Comparison of ENCODE assay signal across 10 mouse cellular contexts in the genomic region with DNA sequence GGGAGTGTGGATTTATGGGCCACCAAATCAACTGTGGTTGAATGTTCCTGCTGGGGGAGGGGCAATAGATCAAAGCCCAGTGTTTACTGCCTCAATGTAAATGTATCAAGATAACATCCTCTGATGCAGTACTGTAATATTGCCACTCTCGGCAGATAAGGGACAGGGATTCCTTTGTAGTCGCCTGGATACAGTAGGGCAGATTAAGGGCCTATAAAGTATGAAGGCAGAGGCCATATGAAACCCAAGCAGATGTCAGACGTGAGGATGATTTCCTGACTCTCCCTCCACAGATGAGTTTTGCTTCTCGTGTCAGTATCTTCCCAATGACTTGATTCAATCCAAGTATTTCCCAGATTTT.
A peak's percentile ranks its signal among the peaks of the same experiment; 100 is the strongest.
DNase-seq lines count a peak whose midpoint lies in the region; ATAC-seq lines count a peak whose summit lies in the region.
"Had no signal": no experiment of that assay in that cellular context is flagged by ENCODE, and none has a peak within 500 bp of the region (broad histone marks: within the 10 kb centered on the region; RNA-seq: fewer than 3 reads in every experiment).

No protein-coding gene starts in this region.

- no peaks in the 10 kb centered on the region; the same call in 1 of the 2 replicates for H3K36me3 ChIP-seq in lung, embryonic 15.5 days
- H3K36me3 ChIP-seq in hindbrain, embryonic 15.5 days: no peaks in the 10 kb centered on the region
- H3K36me3 ChIP-seq in neural tube, embryonic 13.5 days: no peaks in the 10 kb centered on the region
- H3K36me3 ChIP-seq: liver, embryonic 13.5 days had no signal

- peaks cover 42% of the 10 kb centered on the region for H3K4me1 ChIP-seq in lung, embryonic 15.5 days
- peaks cover 62% of the 10 kb centered on the region for H3K4me1 ChIP-seq in hindbrain, embryonic 15.5 days (replicated peaks)
- H3K4me1 ChIP-seq in neural tube, embryonic 13.5 days (replicated peaks): peaks cover 78% of the 10 kb centered on the region

- peak overlapping the region; percentile 89; the same call in 1 of the 2 replicates for H3K27ac ChIP-seq in lung, embryonic 15.5 days
- H3K27ac ChIP-seq in hindbrain, embryonic 15.5 days (replicated peaks): peak overlapping the region; percentile 79
- peak overlapping the region; percentile 89 for H3K27ac ChIP-seq in neural tube, embryonic 13.5 days (replicated peaks)
- H3K27ac ChIP-seq: liver, embryonic 13.5 days had no signal

- no peak for ATAC-seq in lung, embryonic 15.5 days (ENCODE audit: borderline replicate concordance, extremely low read depth, low FRiP score, low TSS enrichment)
- no peak for ATAC-seq in hindbrain, embryonic 15.5 days (ENCODE audit: low FRiP score, low read depth)
- ATAC-seq in neural tube, embryonic 13.5 days (ENCODE audit: low read depth): peak; percentile 13; the same call in 1 of the 2 replicates

- H3K9ac ChIP-seq in lung, embryonic 15.5 days: no peak overlapping the region
- H3K9ac ChIP-seq in hindbrain, embryonic 15.5 days: no peak overlapping the region
- no peak overlapping the region for H3K9ac ChIP-seq in neural tube, embryonic 13.5 days
- H3K9ac ChIP-seq: liver, embryonic 13.5 days had no signal

- no peak overlapping the region for H3K4me3 ChIP-seq in lung, embryonic 15.5 days
- H3K4me3 ChIP-seq in hindbrain, embryonic 15.5 days: no peak overlapping the region
- no peak overlapping the region for H3K4me3 ChIP-seq in neural tube, embryonic 13.5 days
- H3K4me3 ChIP-seq: erythroblast, embryonic 14.5 days; liver, embryonic 13.5 days had no signal

- H3K4me2 ChIP-seq in lung, embryonic 15.5 days: no peak overlapping the region
- H3K4me2 ChIP-seq in hindbrain, embryonic 15.5 days: peak overlapping the region; percentile 36
- H3K4me2 ChIP-seq in neural tube, embryonic 13.5 days: peak overlapping the region; percentile 39
- H3K4me2 ChIP-seq: liver, embryonic 13.5 days had no signal

- no peaks in the 10 kb centered on the region for H3K27me3 ChIP-seq in lung, embryonic 15.5 days
- H3K27me3 ChIP-seq in hindbrain, embryonic 15.5 days: no peaks in the 10 kb centered on the region
- H3K27me3 ChIP-seq in neural tube, embryonic 13.5 days: no peaks in the 10 kb centered on the region

- H3K9me3 ChIP-seq in lung, embryonic 15.5 days: no peaks in the 10 kb centered on the region
- H3K9me3 ChIP-seq in hindbrain, embryonic 15.5 days: no peaks in the 10 kb centered on the region
- H3K9me3 ChIP-seq in neural tube, embryonic 13.5 days: no peaks in the 10 kb centered on the region
- H3K9me3 ChIP-seq: liver, embryonic 13.5 days had no signal

- WGBS in lung, embryonic 15.5 days: 16% methylated on average over 4 of the region's 4 CpGs
- 9% methylated on average over 4 of the region's 4 CpGs for WGBS in hindbrain, embryonic 15.5 days
- WGBS in neural tube, embryonic 13.5 days: 2% methylated on average over 4 of the region's 4 CpGs

- peak; percentile 31 for DNase-seq in embryo, embryonic 10.5 days (ENCODE audit: low spot score)
- DNase-seq in embryo, embryonic 10 days (ENCODE audit: low spot score): no peak
- DNase-seq in lung, postnatal 10 days: no peak
- no peak for DNase-seq in c-Kit-positive CD71-positive TER-119-positive erythroid progenitor cells, embryonic 14.5 days (ENCODE audit: low spot score)
- DNase-seq in cerebellum, adult 9-11 months: no peak
- DNase-seq: liver, embryonic 13.5 days had no signal
